Mouse (Mus musculus) cerebellum, adult 2 months (tissue): Measurements from ENCODE around the gene Dock3.

Experiments used
- CTCF ChIP-seq: fragments of 200-500 bp; IDR thresholded peaks from 2 replicates; pipeline ENCODE4 v1.5.1; 2011; ENCODE audit warnings: low read depth, mild to moderate bottlenecking, control low read depth, low read length, moderate library complexity, borderline replicate concordance; ENCODE audit not compliant: insufficient read depth
- POLR2A ChIP-seq: fragments of 200-500 bp; IDR thresholded peaks from 2 replicates; pipeline ENCODE4 v1.6.1; 2011; ENCODE audit warnings: low read length, control low read depth, borderline replicate concordance; ENCODE audit not compliant: insufficient read depth

- no peak for TF ChIP-seq CTCF
- TF ChIP-seq POLR2A, result no peak
Measured at GRCm38 (mm10) chr9:106884306-106884705, 347.4 kb downstream of the Dock3 start.
